Mouse (Mus musculus) left cerebral cortex, postnatal 25 days (tissue): Measurements from ENCODE around the gene Mrap2. TPM values are rescaled to one million over a fixed set of nuclear protein-coding genes. Genes with fewer than 3 reads are reported as not detected.
A peak's percentile ranks its signal among the peaks of the same experiment; 100 is the strongest.

Source experiments
- DNase-seq, 2 experiments: peaks; one replicate each; pipeline ENCODE4 v3.0.0; 2022; ENCODE audit warnings: low spot score in 2 of 2, mixed read lengths in 1 of 2
- intact Hi-C: fragments of 180-260 bp; cut with DNase I; formaldehyde crosslinking; loops from one replicate; pipeline ENCODE4 v1.15.1; 2025
- total RNA-seq, 2 experiments: library from RNA; stranded (reverse); gene quantifications; 2 replicates each; pipeline ENCODE4 v1.2.3; 2021

Gene Mrap2
- total RNA-seq, 2 experiments from 2014 or later, result 4.2 to 5.7 TPM

DNA sequence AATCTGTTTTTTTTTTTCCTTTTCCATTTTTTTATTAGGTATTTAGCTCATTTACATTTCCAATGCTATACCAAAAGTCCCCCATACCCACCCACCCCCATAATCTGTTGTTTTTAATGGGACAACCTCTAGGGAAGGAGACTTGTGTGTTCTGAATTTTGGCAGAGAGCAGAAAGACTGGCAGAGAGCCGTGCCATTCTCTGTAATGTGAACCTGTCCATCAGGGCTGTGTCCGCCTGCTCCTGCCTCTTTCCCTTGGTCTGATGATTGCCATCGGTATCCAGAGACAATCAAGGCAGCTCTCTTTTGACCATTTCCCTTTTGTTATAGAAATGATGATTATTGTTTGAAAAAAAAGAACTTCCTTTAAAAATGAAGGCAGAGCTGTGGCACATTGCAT, 26.8 kb downstream of the Mrap2 start:
- intact Hi-C loops, result no loop called here
- no peak for DNase-seq

DNA sequence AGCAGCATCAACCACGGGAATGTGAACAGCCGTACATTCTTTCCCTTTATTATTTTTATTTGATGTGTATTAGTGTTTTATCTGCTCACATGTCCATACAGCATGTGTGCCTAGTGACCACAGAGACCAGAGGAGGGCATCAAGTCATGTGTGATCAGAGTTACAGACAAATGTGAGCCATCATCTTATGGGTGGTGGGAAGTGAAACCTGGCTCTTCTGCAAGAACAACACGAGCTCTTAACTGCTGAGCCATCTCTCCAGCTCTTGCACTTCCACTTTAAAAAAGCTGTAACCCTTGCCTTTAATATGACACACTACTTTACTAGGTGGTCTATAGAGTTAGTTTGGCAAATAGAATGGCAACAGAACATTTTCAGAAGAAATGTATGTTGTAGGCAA, 27.4 kb downstream of the Mrap2 start:
- DNase-seq, result no peak
- intact Hi-C loops, result no loop called here

DNA sequence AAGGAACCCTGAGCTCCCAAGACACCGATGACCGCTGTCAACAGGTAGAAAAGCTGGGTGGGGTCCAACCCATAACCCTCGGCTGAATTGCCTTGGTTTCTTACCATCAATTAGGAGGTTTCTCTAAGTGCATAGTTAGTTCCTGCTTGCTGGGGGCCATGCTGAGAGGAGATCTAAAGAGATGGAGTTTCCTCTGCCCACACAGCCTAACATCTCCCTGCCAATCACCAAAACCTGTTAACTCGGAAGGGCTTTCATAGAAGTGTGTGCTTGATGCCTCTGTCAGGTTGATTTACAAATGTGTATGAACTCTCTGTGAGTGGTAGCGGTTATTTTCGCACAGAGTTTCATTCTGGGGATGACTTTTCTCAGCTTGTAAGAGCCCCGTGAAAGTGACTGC, 34.4 kb downstream of the Mrap2 start:
- no peak for DNase-seq
- intact Hi-C loops, result no loop called here

DNA sequence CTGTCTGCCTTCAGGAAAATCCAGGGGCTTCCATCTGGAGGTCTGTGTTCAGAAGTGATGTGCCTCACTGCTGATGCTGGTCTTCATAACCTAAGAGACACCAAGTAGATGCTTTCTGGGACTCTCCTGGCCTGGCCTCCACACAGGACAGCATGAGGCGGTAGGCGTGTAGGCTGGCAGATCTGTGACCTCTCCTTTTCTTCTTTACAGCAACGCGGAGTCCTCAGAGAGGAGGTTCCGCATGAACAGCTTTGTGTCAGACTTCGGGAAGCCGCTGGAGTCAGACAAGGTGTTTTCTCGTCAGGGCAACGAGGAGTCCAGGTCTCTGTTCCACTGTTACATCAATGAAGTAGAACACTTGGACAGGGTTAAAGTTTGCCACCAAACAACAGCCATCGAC, 38.1 kb downstream of the Mrap2 start:
- no peak for DNase-seq
- intact Hi-C loops, result no loop called here

DNA sequence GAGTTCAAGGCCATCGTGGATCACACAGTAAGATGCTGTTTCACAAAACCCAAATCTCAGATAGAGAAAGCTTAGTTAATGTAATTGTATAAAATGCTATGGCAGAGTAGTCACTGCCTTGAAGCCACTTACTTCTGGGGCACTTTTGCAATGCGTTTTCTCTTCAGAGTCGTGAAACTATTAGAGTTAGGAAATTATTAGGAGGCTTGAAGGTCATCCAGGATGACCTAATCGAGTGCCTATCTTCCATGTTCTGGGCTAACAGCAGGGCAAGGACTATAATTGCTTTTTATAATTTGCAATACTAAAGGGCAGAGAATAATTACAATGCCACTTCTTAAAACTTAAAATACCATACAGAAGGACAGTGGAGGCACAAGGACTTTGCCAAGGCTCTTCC, 43.2 kb downstream of the Mrap2 start:
- no peak for DNase-seq
- intact Hi-C loops, result no loop called here

DNA sequence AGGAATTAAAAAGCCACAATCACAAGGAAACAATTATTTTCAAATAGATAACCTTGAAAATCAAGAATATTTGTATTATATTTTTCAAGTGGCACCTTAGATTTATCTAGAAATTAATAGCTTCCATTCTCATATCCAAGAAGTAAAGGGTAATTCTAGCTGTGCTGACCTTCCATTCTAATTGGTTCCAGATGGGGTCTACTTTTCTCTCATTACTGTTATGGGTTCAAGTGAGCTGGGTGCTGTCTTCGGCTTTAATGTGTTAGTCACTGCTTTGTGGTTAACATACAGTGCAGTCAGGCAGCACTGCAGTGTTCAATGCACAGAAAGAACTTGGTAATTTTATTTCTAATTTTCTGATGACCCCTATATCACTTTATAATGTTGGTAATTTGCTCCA, 49.6 kb downstream of the Mrap2 start:
- DNase-seq, result no peak
- intact Hi-C loops, result no loop called here

DNA sequence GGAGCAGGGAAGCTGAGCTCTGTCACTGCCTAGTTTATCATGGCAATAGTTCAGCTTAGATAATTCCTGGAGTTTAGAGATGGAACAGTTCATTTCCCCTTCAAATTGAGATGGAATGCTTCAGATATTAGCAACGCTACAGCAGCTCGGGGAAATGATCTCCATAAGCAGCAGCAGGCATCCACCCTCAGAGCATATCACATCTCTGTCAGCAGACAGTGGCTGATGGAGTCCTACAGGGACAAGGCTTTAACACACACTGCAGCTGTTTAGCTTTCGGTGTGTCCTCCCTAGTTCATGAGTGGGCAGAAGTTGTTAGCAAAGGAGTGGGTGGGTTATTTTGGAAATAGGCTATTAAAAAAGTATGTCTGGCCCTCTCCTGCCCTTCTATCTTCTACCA, 53.2 kb downstream of the Mrap2 start:
- intact Hi-C loops, result no loop called here
- no peak for DNase-seq

DNA sequence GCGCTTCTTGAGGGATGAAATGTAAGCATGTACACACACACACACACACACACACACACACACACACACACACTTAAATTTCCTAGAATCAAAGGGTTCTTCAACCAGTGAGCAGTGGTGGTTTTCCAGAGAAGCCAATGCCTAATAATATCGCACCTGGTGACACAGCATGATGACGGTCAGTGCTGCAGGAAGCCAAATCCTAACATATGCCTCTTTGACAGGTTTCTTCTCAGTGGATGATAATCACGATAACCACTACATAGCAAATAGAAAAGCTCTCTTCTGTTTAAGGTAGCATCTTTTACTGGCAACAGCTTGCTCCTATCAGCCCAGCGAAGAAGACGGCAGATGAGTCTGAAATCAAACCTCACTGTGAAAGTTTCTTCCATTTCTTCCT, 53.9 kb downstream of the Mrap2 start:
- intact Hi-C loops, result no loop called here
- no peak for DNase-seq

DNA sequence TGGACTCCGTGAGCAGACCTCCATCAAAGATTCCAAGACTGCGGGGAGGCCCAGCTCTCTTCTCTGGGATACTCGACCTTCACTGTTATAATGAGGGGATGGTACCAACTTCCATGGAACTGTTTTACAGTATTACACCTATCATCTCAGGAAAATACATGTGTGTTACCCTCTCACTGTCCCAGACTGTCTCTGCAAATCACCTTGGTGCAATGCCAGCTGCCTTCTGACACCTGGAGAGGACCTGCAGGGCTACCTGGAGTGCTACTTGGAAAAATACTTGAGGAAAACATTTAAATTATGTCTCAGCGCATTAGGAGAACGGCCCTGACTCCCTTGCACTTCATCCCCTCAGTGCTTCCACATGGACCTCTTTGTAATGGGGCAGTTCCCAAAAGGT, 56.3 kb downstream of the Mrap2 start:
- intact Hi-C loops, result no loop called here
- no peak for DNase-seq

DNA sequence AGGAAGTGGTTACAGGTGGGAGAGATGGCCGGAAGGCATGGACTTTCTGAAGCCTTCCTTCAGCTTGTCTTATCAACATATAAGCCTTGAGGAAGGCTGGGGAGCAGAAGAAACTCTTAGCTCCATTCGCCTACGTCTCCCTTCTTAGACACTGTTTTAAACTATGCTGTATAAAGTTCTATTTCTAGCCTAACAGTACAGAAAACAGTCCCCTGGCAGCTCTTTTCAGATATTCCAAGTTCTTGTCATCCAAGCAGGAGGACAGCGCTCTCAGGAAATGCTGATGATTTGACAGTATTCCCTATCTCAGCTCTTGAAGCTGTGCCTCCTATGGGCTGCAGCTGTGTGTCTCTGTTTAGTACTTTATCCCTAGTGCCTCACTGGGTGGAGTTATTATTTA, 56.8 kb downstream of the Mrap2 start:
- DNase-seq, result peak in 1 of 2 experiments; percentile 52
- intact Hi-C loops, result no loop called here

DNA sequence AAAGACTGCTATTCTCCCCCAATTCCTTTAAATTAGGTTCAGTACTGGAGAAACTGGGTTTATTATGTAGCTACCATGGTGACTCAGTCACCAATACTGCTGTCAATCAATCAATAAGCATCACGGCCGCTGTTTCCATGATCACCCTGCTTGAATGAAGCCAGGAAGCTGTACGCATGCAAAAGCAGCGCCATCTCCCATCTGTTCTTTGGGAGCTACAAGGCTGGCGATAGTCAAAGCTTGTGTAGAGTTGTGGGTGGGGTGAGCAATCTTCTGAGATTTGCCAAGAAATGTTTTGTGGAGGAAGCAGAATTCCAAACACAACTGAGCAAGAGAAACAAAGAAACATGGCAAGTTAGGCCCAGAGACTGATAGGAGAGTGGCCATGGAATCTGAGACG, 58.3 kb downstream of the Mrap2 start:
- DNase-seq, result peak; percentile 37 to 57
- intact Hi-C loops, result no loop called here

DNA sequence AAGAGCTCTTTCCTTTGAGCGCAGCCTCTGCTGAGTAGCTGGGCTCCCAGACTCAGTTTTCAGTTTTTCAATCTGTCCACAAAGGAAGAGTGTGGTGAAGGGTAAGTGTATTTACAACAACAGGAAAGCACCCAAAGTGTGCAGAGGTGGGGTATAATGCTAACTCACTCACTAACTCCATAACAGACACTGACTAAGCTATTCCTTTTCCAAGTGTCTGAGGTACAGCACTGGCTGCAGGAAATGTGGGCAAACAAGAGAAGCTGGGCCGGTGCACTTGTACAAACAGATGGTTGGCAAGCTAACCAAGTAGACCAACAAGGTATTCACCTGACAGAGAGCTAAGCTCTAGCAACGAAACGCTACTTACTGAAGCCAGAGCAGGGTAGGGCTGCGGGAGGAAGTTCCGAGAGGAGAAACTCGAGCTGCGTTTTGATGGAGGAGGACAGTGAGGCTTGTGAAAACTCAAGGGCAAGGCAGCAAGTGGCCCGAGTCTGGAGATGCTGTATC, 66.8 kb downstream of the Mrap2 start:
- no peak for DNase-seq
- intact Hi-C loops, result no loop called here

DNA sequence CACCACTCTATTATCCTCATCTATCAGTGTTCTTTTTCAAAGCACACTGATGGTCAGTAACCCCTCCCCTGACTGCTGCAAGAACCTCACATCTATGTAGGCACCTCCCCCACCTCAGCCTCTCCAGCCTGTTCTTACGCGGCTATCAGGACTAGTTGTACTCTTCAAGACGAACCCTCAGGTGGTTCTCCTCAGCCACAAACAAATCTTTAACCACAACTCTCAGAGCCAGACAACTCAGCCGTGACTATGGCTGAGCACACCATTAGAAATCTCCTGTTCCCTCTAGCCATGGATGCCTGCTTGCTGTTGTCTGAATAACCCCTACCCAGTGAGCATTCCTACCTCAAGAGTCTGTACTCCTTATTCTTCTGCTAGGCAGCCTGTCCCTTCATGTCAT, 69.1 kb downstream of the Mrap2 start:
- DNase-seq, result no peak
- intact Hi-C loops, result no loop called here

Other genes starting within 250 kb of the Mrap2 start
- gene Ripply2, start 128.8 kb upstream of the Mrap2 start, total RNA-seq, result 1 to 10 TPM; 6.9 to 9.2 TPM
- 10 to 100 TPM; 40.6 to 41.1 TPM for gene Cyb5r4, start 122.3 kb upstream of the Mrap2 start, total RNA-seq
- 10 to 100 TPM in 1 of 2 experiments, 1 to 10 TPM in 1; 10.0 to 10.2 TPM for gene Cep162, start 111.2 kb downstream of the Mrap2 start, total RNA-seq